Mouse (Mus musculus) kidney, embryonic 14.5 days (tissue): ENCODE measurements at regions not wholly inside any gene's neighbourhood (a gene's known extent, or its start where the extent isn't known, plus 50 kb on each side); places are given as distances from the start of the nearest gene placed in this dataset.
A peak's percentile ranks its signal among the peaks of the same experiment; 100 is the strongest.

Source experiments
- ATAC-seq: fragments of 200-750 bp; cut with Nextera tagmentation; 2 replicates; pipeline ENCODE4 v1.8.0; 2017; ENCODE audit warnings: moderate number of reproducible peaks, mild to moderate bottlenecking, moderate TSS enrichment, moderate library complexity; ENCODE audit not compliant: low FRiP score, low TSS enrichment
- H3K27ac ChIP-seq: fragments of 300-500 bp; sonication (generic); 2 replicates; pipeline ENCODE4 v1.5.1; 2014; ENCODE audit warnings: low read depth, mild to moderate bottlenecking, low read length, moderate library complexity, mixed read lengths
- H3K27me3 ChIP-seq: fragments of 300-500 bp; sonication (generic); 2 replicates; pipeline ENCODE4 v1.6.1; 2014; ENCODE audit warnings: mild to moderate bottlenecking, low read length; ENCODE audit not compliant: control insufficient read depth, insufficient read depth
- H3K36me3 ChIP-seq: fragments of 300-500 bp; sonication (generic); 2 replicates; pipeline ENCODE4 v1.6.1; 2014; ENCODE audit warnings: low read length, mixed read lengths; ENCODE audit not compliant: control insufficient read depth, insufficient read depth
- H3K4me1 ChIP-seq: fragments of 300-500 bp; sonication (generic); 2 replicates; pipeline ENCODE4 v1.6.1; 2014; ENCODE audit warnings: low read length, mixed read lengths; ENCODE audit not compliant: control insufficient read depth, insufficient read depth
- H3K4me2 ChIP-seq: fragments of 300-500 bp; sonication (generic); replicated peaks from 2 replicates; pipeline ENCODE4 v1.6.1; 2014; ENCODE audit warnings: low read depth, mild to moderate bottlenecking, low read length
- H3K4me3 ChIP-seq: fragments of 300-500 bp; sonication (generic); 2 replicates; pipeline ENCODE4 v1.5.1; 2014; ENCODE audit warnings: mild to moderate bottlenecking, low read length
- H3K9ac ChIP-seq: fragments of 300-500 bp; sonication (generic); 2 replicates; pipeline ENCODE4 v1.6.1; 2014; ENCODE audit warnings: low read depth, mild to moderate bottlenecking, low read length, moderate library complexity
- H3K9me3 ChIP-seq: fragments of 300-500 bp; sonication (generic); 2 replicates; pipeline ENCODE4 v1.6.1; 2016; ENCODE audit warnings: low read length; ENCODE audit not compliant: control insufficient read depth
- WGBS: fragments of 180-500 bp; shearing (Covaris S2); extraction: QIAGEN DNeasy Blood & Tissue Kit; methylation state at CpG from one replicate; pipeline ENCODE4 v1.1.7; 2014; 5-methylcytosine and 5-hydroxymethylcytosine counted together

GRCm38 (mm10) chr13:60409706-60410502, 191.8 kb upstream of the Dapk1 start:
- Histone ChIP-seq H3K27ac (peak overlapping the region; percentile 74), H3K4me3 (no peak overlapping the region), H3K27me3 (no peaks in the 10 kb centered on the region), H3K4me2 (no peak overlapping the region), H3K4me1 (no peaks in the 10 kb centered on the region), H3K9ac (no peak overlapping the region), H3K9me3 (no peaks in the 10 kb centered on the region), H3K36me3 (no peaks in the 10 kb centered on the region)
- ATAC-seq: peak; percentile 83
- 21% methylated on average over 14 of the region's 14 CpGs for WGBS

- H3K4me1 ChIP-seq: no peaks in the 10 kb centered on the region
- H3K36me3 ChIP-seq: no peaks in the 10 kb centered on the region
- H3K27ac ChIP-seq: no peak overlapping the region
- H3K9ac ChIP-seq: no peak overlapping the region
- no peaks in the 10 kb centered on the region for H3K9me3 ChIP-seq
- H3K4me2 ChIP-seq: no peak overlapping the region
- 85% methylated on average over 1 of the region's 1 CpGs for WGBS
- ATAC-seq: no peak
- no peaks in the 10 kb centered on the region for H3K27me3 ChIP-seq
- no peak overlapping the region for H3K4me3 ChIP-seq
Observed at GRCm38 (mm10) chr13:60416024-60416423, 185.7 kb upstream of the Dapk1 start.

- Histone ChIP-seq H3K4me2 (no peak overlapping the region), H3K4me1 (no peaks in the 10 kb centered on the region), H3K9me3 (no peaks in the 10 kb centered on the region), H3K36me3 (no peaks in the 10 kb centered on the region), H3K4me3 (no peak overlapping the region), H3K9ac (no peak overlapping the region), H3K27ac (peak overlapping the region; percentile 14; the same call in 1 of the 2 replicates), H3K27me3 (no peaks in the 10 kb centered on the region)
- no peak for ATAC-seq
- WGBS: 84% methylated on average over 8 of the region's 8 CpGs
Observed at GRCm38 (mm10) chr13:60417015-60417414, 184.7 kb upstream of the Dapk1 start.

- no peak overlapping the region for H3K27ac ChIP-seq
- H3K4me3 ChIP-seq: no peak overlapping the region
- H3K27me3 ChIP-seq: no peaks in the 10 kb centered on the region
- no peaks in the 10 kb centered on the region for H3K36me3 ChIP-seq
- H3K4me1 ChIP-seq: no peaks in the 10 kb centered on the region
- H3K4me2 ChIP-seq: no peak overlapping the region
- no peaks in the 10 kb centered on the region for H3K9me3 ChIP-seq
- 76% methylated on average over 14 of the region's 14 CpGs for WGBS
- H3K9ac ChIP-seq: no peak overlapping the region
- peak; percentile 28; the same call in 1 of the 2 replicates for ATAC-seq
Observed at GRCm38 (mm10) chr13:60417436-60418158, 184.2 kb upstream of the Dapk1 start.

GRCm38 (mm10) chr13:60420386-60420785, 181.4 kb upstream of the Dapk1 start:
- WGBS: 81% methylated on average over 7 of the region's 7 CpGs
- ATAC-seq: no peak
- no peak overlapping the region for H3K9ac ChIP-seq
- no peaks in the 10 kb centered on the region for H3K9me3 ChIP-seq
- H3K4me1 ChIP-seq: no peaks in the 10 kb centered on the region
- no peaks in the 10 kb centered on the region for H3K27me3 ChIP-seq
- H3K27ac ChIP-seq: no peak overlapping the region
- H3K36me3 ChIP-seq: no peaks in the 10 kb centered on the region
- H3K4me2 ChIP-seq: no peak overlapping the region
- no peak overlapping the region for H3K4me3 ChIP-seq

- Histone ChIP-seq H3K4me1 (no peaks in the 10 kb centered on the region), H3K36me3 (no peaks in the 10 kb centered on the region), H3K4me3 (no peak overlapping the region), H3K9ac (no peak overlapping the region), H3K27me3 (no peaks in the 10 kb centered on the region), H3K9me3 (no peaks in the 10 kb centered on the region), H3K4me2 (no peak overlapping the region), H3K27ac (0 out of 2 replicates have a peak overlapping the region, but pooled peaks have one; percentile 7)
- 51% methylated on average over 3 of the region's 3 CpGs for WGBS
- ATAC-seq: no peak
Observed at GRCm38 (mm10) chr13:60420842-60421696, 180.7 kb upstream of the Dapk1 start.

GRCm38 (mm10) chr13:60424267-60424666, 177.5 kb upstream of the Dapk1 start:
- Histone ChIP-seq H3K9me3 (no peaks in the 10 kb centered on the region), H3K4me2 (no peak overlapping the region), H3K4me1 (peaks cover 15% of the 10 kb centered on the region), H3K27me3 (no peaks in the 10 kb centered on the region), H3K27ac (no peak overlapping the region), H3K4me3 (no peak overlapping the region), H3K9ac (no peak overlapping the region), H3K36me3 (no peaks in the 10 kb centered on the region)
- WGBS: 65% methylated on average over 6 of the region's 6 CpGs
- ATAC-seq: no peak

- no peak overlapping the region for H3K4me3 ChIP-seq
- no peak overlapping the region for H3K27ac ChIP-seq
- 68% methylated on average over 11 of the region's 11 CpGs for WGBS
- no peak for ATAC-seq
- peaks cover 15% of the 10 kb centered on the region for H3K4me1 ChIP-seq
- no peaks in the 10 kb centered on the region for H3K36me3 ChIP-seq
- no peaks in the 10 kb centered on the region for H3K27me3 ChIP-seq
- no peaks in the 10 kb centered on the region for H3K9me3 ChIP-seq
- no peak overlapping the region for H3K4me2 ChIP-seq
- no peak overlapping the region for H3K9ac ChIP-seq
Observed at GRCm38 (mm10) chr13:60425140-60425539, 176.6 kb upstream of the Dapk1 start.
